Mouse (Mus musculus): ENCODE data around the gene Olfr1047. TPM values are rescaled to one million over a fixed set of nuclear protein-coding genes. Genes with fewer than 3 reads are reported as not detected.
"Not testable (repeated sequence)": the region's sequence is repeated elsewhere in the genome, so short reads cannot be mapped to it uniquely, and the experiment has no call there.

Gene Olfr1047
- total RNA-seq (2021): not detected
- long read RNA-seq, experiment 1: 0 reads
- long read RNA-seq, experiment 2: 0 reads

DNA sequence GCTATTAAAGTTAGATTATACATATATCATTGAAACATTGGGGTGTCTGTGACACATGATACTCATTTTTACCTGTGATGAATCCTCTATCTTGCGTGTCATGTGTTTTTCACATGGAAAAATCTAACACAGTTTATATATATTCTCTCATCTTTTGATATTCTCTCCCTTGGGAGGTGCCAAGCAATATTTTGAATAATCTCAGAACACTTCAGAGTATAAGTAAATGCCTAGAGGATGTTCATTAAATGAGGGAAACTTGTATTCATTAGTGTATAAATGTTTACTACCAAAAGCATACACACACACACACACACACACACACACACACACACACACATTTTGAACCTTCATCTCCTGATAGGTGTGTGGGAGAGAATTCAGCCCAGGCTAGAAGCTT, at the start of gene Olfr1047:
Gene Olfr1047, minus strand, starts transcription at position 101 of the 400 bp plus-strand sequence.
- DNase-seq: no peak

DNA sequence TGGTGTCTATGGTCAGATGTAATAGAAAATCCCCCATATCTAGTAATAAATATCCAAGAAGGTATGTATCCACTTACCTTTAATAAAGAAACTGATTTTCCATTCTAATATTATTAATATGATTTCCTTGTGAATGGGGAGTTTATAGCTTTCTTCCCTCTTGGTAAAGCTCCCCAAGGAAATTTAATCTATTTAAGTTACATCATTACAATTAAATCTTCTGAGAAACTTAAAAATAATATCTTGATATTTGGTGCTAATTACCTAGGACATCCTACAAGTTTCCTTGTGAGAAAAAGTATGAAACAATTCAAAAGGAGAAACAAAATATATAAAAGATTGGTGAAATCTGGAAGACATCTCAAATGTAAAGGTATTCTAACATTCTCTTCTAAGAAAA, 47.8 kb upstream of the Olfr1047 start, which contains the start of gene Olfr1051:
Gene Olfr1051, minus strand, starts transcription at position 101 of the 400 bp plus-strand sequence.
- not testable (repeated sequence) for DNase-seq

DNA sequence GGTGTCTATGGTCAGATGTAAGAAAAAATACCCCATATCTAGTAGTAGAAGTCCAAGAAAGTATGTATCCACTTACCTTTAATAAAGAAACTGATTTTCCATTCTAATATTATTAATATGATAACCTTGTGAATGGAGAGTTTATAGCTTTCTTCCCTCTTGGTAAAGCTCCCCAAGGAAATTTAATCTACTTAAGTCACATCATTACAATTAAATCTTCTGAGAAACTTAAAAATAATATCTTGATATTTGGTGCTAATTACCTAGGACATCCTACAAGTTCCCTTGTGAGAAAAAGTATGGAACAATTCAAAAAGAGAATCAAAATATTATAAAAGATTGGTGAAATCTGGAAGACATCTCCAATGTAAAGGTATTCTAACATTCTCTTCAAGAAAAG, 27.0 kb upstream of the Olfr1047 start, which contains the start of gene Olfr1049:
Gene Olfr1049, minus strand, starts transcription at position 101 of the 400 bp plus-strand sequence.
- DNase-seq: not testable (repeated sequence)

DNA sequence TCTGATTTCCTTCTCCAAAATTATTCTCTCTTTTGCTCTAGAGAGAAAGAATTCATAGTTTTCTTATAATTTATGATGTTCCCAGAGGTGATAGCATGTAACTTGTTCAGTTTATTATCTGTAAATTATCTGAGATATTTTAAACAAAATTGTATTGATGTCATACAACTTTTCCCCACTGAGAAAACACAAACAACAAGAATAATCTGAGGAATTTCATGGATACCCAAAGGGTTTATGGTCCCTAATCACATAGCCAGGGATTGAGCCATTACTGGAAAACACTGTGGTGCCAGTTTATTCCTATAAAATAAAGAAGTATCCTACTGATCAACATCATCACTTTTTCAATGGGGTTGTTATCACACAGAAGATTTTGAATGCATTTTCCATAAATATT, 9.0 kb upstream of the Olfr1047 start, which contains the start of gene Olfr1048:
Gene Olfr1048, minus strand, starts transcription at position 101 of the 400 bp plus-strand sequence.
- DNase-seq: no peak

DNA sequence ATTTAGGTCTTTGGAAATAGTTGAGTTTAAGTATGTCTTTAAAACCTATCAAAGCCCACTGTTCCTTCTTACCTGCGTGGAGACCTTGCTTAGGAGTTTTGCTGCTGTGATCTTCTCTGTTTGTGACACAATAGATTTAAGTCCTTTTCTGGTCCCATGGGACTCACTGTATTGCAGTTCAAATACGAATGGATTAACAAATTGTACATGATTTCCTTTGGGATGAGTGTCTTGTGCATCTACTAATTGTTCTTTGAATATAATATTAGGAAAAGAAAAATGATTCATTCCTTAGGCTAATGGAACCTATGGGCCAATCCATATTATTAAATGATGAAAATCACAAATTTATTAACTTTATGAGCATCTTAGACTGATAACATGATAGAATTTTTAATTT, 12.0 kb downstream of the Olfr1047 start, which contains the start of gene Olfr1046:
Gene Olfr1046, minus strand, starts transcription at position 101 of the 400 bp plus-strand sequence.
- DNase-seq: no peak

DNA sequence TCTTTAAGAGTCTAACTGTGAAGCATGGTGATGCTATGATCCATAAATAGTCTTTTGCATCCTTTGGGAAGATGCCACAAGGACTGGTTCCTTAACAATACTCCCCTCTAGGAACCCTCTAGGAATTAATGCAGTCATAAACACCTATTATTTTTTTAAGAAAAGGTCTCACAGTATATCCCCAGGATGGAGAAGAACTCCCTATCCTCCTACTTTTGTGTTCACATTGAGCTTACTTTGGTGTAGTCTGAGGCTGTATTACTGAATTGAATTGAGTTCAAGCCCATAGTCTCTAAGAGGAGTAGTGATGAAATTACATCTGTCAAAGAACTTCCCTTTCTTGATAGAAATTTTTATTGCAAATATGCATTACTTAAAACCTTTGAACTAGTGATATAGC, 28.3 kb downstream of the Olfr1047 start, which contains the start of gene Olfr1045:
Gene Olfr1045, minus strand, starts transcription at position 101 of the 400 bp plus-strand sequence.
- DNase-seq: no peak

DNA sequence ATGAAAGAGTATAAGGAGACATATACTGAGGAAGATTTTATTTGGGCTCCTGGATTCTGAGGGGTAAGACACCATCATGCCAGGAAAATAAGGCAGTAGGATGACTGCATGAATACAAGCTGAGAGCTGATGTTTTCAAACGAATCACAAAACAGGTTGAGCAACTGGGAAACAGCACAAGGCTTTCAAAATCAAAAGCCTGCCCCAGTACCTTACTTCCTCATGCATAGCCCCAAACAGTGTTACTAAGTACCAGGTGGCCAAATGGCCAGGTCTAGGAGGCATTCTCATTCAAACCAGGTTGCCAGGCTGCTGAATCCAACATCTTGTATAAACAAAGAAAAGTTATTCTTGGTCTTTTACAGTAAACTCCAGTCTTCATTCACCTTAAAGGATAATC, 35.3 kb downstream of the Olfr1047 start:
- no peak for DNase-seq

DNA sequence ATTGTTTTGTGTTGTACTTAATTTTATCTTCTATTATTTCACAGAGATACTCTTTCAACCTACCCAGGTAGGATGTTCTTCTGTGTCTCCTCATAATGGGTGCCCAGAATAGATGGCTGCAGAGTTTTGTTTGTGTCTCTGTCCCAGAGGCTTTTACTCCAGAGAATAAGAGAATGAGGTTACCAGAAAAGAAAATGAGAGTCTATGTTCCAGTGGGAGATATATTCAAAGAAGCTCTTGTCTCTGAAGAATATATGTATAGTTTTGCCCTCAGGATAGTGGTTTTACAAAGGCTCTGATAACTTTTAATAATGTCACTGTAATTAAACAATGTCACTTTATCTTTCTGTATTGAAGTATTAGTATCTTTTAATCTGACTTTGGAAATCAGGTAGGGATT, 45.6 kb downstream of the Olfr1047 start, which contains the start of gene Olfr52:
Gene Olfr52, minus strand, starts transcription at position 101 of the 400 bp plus-strand sequence.
- no peak for DNase-seq

DNA sequence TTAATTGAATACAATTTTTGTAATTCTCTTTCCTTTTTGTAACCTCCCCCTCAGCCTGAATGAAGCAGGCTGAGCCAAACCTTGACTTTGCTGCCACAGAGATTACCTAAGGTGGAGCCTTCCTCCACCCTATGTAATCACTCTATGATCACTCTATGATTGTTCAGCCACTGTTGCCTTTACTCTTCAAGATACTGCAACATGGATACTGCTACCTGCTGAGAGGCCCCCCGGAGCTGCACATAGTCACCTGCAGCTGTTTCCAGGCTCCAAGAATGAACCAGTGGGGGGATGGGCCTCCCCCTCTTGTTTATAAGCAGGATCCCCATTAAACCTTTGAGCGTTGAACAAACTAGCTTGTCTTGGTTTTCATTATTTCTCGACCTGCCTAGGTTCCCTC, 51.3 kb downstream of the Olfr1047 start:
- no peak for DNase-seq

DNA sequence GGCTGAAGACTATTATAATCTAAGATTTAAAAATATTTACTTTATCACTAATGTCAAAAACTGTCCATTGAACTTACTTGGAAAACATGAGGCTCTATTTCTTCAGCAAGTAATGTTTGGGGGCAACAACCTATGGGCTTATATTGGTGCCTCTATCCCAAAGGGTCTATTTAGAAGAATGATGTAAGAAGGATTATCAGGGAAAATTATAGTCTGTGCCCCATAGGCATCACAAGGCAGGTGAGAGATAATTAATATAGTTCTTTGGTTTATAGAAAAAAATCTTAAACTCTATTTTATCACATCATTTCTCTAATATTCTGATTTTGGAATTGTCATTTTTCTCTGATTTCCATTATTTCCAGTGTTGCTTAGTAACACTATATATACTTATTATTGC, 53.5 kb downstream of the Olfr1047 start, which contains the start of gene Olfr1044:
Gene Olfr1044, minus strand, starts transcription at position 101 of the 400 bp plus-strand sequence.
- no peak for DNase-seq

Other genes starting within 250 kb of the Olfr1047 start
- gene Olfr1031, start 241.1 kb downstream of the Olfr1047 start, total RNA-seq (2021): not detected
- not detected for gene Olfr1032, start 225.9 kb downstream of the Olfr1047 start, total RNA-seq (2021)
- 1 to 10 TPM; 2.8 to 3.9 TPM for gene Olfr1033, start 210.8 kb downstream of the Olfr1047 start, total RNA-seq (2021)
- under 1 TPM; 0.12 to 0.15 TPM for gene Olfr1034, start 185.5 kb downstream of the Olfr1047 start, total RNA-seq (2021)
- gene Olfr1036, start 157.4 kb downstream of the Olfr1047 start, total RNA-seq (2021): not detected
- gene Olfr1037, start 144.0 kb downstream of the Olfr1047 start, total RNA-seq (2021): not detected
- not detected for gene Olfr1039, start 95.5 kb downstream of the Olfr1047 start, total RNA-seq (2021)
- gene Olfr1040, start 84.7 kb downstream of the Olfr1047 start, total RNA-seq (2021): not detected
- not detected for gene Olfr1042, start 69.6 kb downstream of the Olfr1047 start, total RNA-seq (2021)
- gene Olfr1043, start 63.9 kb downstream of the Olfr1047 start, total RNA-seq (2021): not detected
- gene Olfr1044, start 53.6 kb downstream of the Olfr1047 start, total RNA-seq (2021): not detected
- gene Olfr52, start 45.7 kb downstream of the Olfr1047 start, total RNA-seq (2021): not detected
- gene Olfr1045, start 28.4 kb downstream of the Olfr1047 start, total RNA-seq (2021): not detected
- not detected for gene Olfr1046, start 12.1 kb downstream of the Olfr1047 start, total RNA-seq (2021)
- gene Olfr1048, start 8.9 kb upstream of the Olfr1047 start, total RNA-seq (2021): not detected
- gene Olfr1049, start 26.9 kb upstream of the Olfr1047 start, total RNA-seq (2021): not detected
- not detected for gene Olfr1051, start 47.7 kb upstream of the Olfr1047 start, total RNA-seq (2021)
- gene Olfr1052, start 61.1 kb upstream of the Olfr1047 start, total RNA-seq (2021): not detected
- gene Olfr1053, start 83.9 kb upstream of the Olfr1047 start, total RNA-seq (2021): not detected
- not detected for gene Olfr1054, start 104.0 kb upstream of the Olfr1047 start, total RNA-seq (2021)
- not detected for gene Olfr1055, start 118.9 kb upstream of the Olfr1047 start, total RNA-seq (2021)
- not detected for gene Olfr1056, start 131.1 kb upstream of the Olfr1047 start, total RNA-seq (2021)
- not detected for gene Olfr1057, start 147.0 kb upstream of the Olfr1047 start, total RNA-seq (2021)
- gene Olfr1058, start 157.2 kb upstream of the Olfr1047 start, total RNA-seq (2021): not detected
- gene Olfr1061, start 182.6 kb upstream of the Olfr1047 start, total RNA-seq (2021): not detected
- gene Olfr1062, start 195.3 kb upstream of the Olfr1047 start, total RNA-seq (2021): not detected
- not detected for gene Olfr1065, start 219.2 kb upstream of the Olfr1047 start, total RNA-seq (2021)
- gene Olfr1066, start 224.9 kb upstream of the Olfr1047 start, total RNA-seq (2021): not detected

Data from adrenal gland, postnatal 10 days (tissue).